Mouse (Mus musculus) hematopoietic stem cell, adult 5-6 weeks (primary cell): Measurements from ENCODE around the gene L1cam. TPM values are rescaled to one million over a fixed set of nuclear protein-coding genes. Genes with fewer than 3 reads are reported as not detected.

ENCODE experiments used
- ATAC-seq, 2 experiments: fragments of 125-278 bp in 1 of 2; replicated peaks in 1 of 2; 2 replicates each; pipeline ENCODE4 v1.8.0; 2016 to 2017; ENCODE audit warnings: inconsistent platforms in 2 of 2, mild to moderate bottlenecking in 2 of 2, moderate number of reproducible peaks in 2 of 2, low read depth in 1 of 2, moderate TSS enrichment in 1 of 2; ENCODE audit not compliant: low FRiP score in 2 of 2, poor library complexity in 2 of 2, severe bottlenecking in 2 of 2, insufficient read depth in 1 of 2, low TSS enrichment in 1 of 2
- total RNA-seq: library from RNA; stranded (forward); fragments of 172-1452, 232-1000 nt; gene quantifications from 2 replicates; pipeline ENCODE4 v1.2.3, GENCODE M21; 2017

Gene L1cam
- 1.6 TPM in 1 of 2 replicates, not detected in the other for total RNA-seq

DNA sequence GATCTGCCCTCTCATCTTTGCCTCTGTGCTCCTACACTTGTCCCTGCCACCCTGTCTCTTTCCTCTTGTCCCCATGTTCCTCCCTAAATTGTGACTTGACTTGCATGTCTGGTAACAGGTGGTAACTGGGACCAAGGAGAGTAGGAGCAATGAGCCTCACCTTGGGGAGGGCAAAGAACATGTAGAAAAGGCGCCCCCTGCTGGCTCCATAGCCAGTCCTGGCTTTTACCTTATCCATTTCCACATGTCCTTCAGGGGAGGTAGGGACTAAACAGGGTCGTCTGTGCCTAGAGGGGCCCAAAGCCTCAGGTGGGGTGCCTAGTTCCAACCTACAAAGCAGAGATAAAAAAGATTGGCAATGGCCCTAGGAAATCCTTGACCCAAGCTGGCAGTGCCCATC is at the start of gene L1cam:
Gene L1cam (minus strand): TSS at position 387 of the 400 bp plus-strand sequence.
- no peak for ATAC-seq

- no peak for ATAC-seq
Measured at GRCm38 (mm10) chrX:73942294-73942693, 46.4 kb upstream of the L1cam start.

GRCm38 (mm10) chrX:73941860-73942259 is 46.0 kb upstream of the L1cam start:
- no peak for ATAC-seq

- ATAC-seq = no peak
Measured at GRCm38 (mm10) chrX:73931871-73932270, 36.0 kb upstream of the L1cam start.

GRCm38 (mm10) chrX:73930402-73931062 is 34.6 kb upstream of the L1cam start, which contains the start of gene Renbp:
Gene Renbp, minus strand, starts transcription at chrX:73930850.
- ATAC-seq = peak; percentile 87 to 95

- ATAC-seq = no peak
Measured at GRCm38 (mm10) chrX:73922550-73922882, 26.6 kb upstream of the L1cam start.

DNA sequence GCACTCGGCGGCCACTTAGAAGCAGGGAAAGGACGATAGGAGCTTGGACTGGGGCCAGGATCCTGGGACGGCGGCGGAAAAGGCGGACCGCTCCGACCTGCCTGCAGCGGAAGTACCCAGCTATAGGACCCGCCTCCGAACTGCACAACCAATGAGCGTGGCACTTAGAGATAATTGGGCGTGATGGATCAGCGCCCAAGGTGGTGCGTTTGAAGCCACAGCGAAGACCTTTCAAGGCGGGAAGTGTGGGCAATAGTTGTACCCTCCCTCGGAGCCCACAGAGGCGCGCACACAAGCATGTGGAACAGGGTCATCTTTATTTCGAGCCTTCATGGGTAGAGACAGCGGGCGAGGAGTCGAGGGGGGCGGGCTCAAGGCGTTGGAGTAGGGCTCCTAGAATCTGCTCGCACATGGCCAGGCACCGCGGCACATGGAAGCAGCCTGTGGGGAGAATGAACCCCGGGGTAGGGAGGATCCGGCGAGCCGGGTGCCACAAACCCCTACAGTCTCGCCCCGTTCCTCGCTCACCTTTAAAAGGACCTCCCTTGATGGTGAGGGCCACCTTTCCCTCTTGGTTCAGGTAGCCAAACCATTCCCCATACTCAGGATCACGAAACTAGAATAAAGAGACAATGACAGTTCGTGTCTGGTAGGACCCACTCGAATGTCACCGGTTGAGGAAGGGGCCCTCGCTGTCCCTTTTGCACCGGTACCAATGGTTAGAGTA is 26.1 kb upstream of the L1cam start, which contains the start of the genes Arhgap4 and Naa10:
Gene Arhgap4 (minus strand): TSS at position 48 of the 727 bp plus-strand sequence.
Gene Naa10 (minus strand): TSS at position 122 of the 727 bp plus-strand sequence.
- peak; percentile 98 for ATAC-seq

DNA sequence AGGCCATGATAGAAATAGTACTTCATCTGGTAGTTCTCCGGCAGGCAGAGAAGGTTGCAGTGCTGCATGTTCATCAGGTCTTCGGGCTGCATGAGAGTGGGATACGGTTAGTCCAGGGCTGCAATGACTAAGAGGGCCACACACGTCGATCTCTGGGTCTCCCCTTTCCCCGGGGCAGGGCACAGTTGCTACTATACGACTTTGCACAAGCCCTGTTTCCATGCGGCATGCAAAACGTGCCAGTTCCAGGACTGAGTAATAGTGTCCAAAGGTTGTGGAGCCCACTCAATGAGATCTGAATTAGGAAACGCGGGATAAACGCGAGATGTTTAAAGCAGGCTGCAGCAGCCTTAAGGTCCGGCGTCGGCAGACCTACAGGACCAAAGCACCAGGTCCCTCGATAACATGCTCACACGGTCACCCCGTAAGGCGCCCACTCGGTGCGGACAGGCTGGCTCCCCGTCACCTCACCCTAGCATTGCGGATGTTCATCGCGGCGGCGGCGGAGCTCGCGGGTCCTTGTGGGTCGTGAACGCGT is 25.4 kb upstream of the L1cam start:
- ATAC-seq = no peak; a peak in 1 of 4 replicates

DNA sequence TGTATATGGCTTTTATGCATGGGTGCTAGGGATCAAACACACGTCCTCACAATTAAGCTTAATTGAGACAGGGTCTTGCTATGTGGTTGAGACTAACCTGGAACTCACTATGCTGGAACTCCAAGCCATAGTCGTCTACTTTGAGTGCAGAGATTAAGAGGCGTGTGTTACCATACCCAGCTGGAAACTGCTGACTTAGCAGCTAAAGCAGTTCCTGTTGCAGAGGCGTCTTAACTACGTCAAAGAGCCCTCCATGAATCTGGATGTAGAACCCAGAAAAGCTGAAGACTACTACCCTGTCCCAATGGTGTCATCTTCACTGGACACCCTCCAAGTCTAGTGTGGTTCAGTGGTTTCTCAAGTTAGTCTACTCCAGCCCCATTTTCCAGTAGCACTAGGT is 22.7 kb upstream of the L1cam start:
- no peak for ATAC-seq

DNA sequence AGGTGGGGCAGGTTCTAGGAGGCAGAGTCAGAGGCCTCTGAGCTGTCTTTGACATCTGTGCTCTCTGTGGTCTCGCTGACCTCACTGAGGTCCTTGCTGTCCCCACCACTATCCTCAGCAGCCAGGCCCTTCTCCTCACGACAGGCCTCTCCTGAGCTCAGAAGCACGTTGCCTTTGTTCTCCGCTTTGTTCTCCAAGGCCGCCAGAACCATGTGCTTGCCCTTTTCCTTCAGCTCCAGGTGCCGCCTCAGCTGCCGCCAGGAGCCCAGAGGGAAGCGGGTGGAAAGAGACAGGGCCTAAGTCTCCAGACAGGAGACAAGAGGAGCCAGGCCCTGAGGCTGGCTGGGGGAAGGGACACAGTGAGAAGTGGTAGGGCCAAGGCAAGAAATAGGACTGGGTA is 21.0 kb upstream of the L1cam start:
- ATAC-seq = no peak

DNA sequence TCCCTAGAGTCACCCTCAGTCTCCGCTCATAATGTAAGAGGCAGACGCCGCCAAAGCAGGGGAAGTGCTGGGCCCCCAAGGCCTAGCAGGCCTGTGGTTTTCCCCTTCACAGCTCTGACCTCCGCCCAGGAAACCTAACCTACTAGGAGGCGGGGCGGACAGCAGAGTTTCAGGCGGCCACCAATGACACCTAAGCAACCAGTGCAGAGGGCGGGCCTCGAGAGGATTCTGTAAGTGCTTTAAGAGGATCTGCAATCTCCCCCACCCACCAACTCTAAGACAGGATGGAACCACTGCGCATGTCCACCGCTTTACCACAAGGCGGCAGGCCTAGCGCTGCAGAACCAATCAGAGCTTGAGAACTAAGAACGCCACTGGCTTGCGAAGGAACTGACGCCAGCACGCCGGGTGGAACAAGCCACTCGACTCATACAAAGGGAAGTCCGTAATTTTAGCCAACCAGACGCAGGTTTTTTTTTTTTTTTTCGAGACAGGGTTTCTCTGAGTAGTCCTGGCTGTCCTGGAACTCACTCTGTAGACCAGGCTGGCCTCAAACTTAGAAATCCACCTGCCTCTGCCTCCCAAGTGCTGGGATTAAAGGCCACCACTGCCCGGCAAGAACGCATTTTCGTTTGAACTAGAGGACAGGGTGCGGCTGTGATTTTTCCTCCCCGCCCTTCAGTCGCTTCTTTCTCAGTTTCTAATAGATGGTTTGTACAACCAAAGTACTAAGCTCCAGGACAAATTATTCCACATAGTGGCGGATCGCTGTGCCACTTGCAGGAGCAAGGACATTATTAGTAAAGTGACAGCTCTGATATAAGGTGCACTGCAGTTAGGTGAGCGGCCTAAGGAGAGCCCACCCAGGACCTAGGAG is 19.2 kb upstream of the L1cam start:
- peak; percentile 93 to 95 for ATAC-seq

- ATAC-seq = peak; percentile 54 to 69
Measured at GRCm38 (mm10) chrX:73911588-73911987, 15.7 kb upstream of the L1cam start.

DNA sequence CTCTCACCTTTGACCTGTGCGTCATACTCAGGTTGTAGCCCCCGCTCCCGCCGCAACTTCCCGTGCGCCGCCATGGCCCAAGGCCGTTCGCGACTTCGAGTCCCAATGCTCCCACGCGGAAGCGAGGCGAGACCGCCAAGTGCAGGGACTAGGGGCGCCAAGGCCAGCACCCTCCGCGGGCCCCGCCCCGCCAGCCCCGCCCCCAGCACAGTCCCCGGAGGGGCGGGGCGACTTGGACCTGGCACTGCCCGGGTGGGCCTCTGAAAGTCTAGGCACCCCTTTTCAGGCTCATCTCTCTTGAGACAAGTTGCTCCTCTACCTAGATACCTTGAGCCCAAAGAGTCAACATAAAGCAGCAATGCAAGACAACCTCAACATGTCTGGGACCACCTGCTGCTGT is 15.3 kb upstream of the L1cam start:
- peak; percentile 12 to 16; a peak in 2 of 4 replicates for ATAC-seq

GRCm38 (mm10) chrX:73910451-73910850 is 14.5 kb upstream of the L1cam start:
- no peak for ATAC-seq

DNA sequence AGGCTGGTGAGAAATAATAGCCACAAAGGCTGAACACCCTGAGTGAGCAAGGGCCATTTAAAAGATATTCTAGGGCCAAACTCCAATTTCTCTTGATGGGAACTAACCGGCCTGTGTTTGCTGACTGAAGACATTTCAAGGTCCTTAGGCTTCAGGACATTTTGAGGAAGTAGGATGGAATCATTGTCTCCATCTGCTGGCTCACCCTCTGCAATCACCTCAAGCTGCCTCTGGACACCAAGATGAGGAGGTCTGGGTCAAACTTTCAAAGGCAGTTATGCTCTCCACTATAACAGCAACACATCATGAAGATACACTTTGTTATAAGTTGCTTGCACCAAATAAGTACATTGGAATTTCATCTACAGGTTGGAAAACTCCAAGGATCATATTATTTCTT is 14.1 kb upstream of the L1cam start:
- ATAC-seq = no peak

DNA sequence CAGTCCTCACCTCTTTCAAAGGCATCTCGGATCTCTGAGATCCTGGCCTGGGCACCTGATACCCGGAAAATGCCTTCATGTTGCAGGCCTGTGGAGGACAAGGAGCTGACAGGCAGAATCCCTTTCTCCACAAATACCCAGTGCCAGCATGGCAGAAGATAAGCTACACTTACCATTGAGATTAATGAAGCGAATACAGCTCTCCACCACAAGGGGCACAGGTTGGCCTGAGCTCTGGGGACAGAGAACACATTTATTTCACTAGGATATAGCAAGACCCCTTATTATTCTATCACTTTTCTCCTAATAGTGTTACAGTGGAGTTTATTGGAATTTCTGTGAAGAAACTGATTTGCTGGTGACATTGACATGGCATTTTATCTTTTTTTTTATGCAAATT is 2.1 kb upstream of the L1cam start:
- no peak for ATAC-seq

DNA sequence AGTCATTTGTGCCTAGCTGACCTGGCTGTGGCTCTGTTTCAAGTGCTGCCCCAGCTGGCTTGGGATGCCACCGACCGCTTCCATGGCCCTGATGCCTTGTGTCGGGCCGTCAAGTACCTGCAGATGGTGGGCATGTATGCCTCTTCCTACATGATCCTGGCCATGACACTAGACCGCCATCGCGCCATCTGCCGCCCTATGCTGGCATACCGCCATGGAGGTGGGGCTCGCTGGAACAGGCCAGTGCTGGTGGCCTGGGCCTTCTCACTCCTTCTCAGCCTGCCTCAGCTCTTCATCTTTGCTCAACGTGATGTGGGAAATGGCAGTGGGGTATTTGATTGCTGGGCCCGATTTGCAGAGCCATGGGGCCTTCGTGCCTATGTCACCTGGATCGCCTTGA is 3.1 kb downstream of the L1cam start:
- no peak for ATAC-seq
